Mouse (Mus musculus) kidney, embryonic 15.5 days (tissue): Measurements from ENCODE around the gene Nol3. TPM values are rescaled to one million over a fixed set of nuclear protein-coding genes. Genes with fewer than 3 reads are reported as not detected.
"Not testable (repeated sequence)": the region's sequence is repeated elsewhere in the genome, so short reads cannot be mapped to it uniquely, and the experiment has no call there.

Experiments used
- ATAC-seq: fragments of 200-750 bp; cut with Nextera tagmentation; replicated peaks from 2 replicates; pipeline ENCODE4 v1.8.0; 2017; ENCODE audit warnings: moderate TSS enrichment; ENCODE audit not compliant: low FRiP score
- H3K27ac ChIP-seq: fragments of 300-500 bp; sonication (generic); 2 replicates; pipeline ENCODE4 v1.5.1; 2015; ENCODE audit warnings: mild to moderate bottlenecking, inconsistent platforms
- H3K27me3 ChIP-seq: fragments of 300-500 bp; sonication (generic); 2 replicates; pipeline ENCODE4 v1.6.1; 2015; ENCODE audit warnings: inconsistent platforms
- H3K36me3 ChIP-seq: fragments of 300-500 bp; sonication (generic); 2 replicates; pipeline ENCODE4 v1.6.1; 2015; ENCODE audit warnings: inconsistent platforms
- H3K4me1 ChIP-seq: fragments of 300-500 bp; sonication (generic); 2 replicates; pipeline ENCODE4 v1.6.1; 2015; ENCODE audit warnings: inconsistent platforms
- H3K4me2 ChIP-seq: fragments of 300-500 bp; sonication (generic); 2 replicates; pipeline ENCODE4 v1.6.1; 2015; ENCODE audit warnings: moderate library complexity, mild to moderate bottlenecking, inconsistent platforms
- H3K4me3 ChIP-seq: fragments of 300-500 bp; sonication (generic); replicated peaks from 2 replicates; pipeline ENCODE4 v1.5.1; 2015; ENCODE audit warnings: mild to moderate bottlenecking, inconsistent platforms
- H3K9ac ChIP-seq: fragments of 300-500 bp; sonication (generic); 2 replicates; pipeline ENCODE4 v1.6.1; 2015; ENCODE audit warnings: mild to moderate bottlenecking, inconsistent platforms
- H3K9me3 ChIP-seq: fragments of 300-500 bp; sonication (generic); replicated peaks from 2 replicates; pipeline ENCODE4 v1.6.1; 2016; ENCODE audit warnings: inconsistent platforms
- WGBS: fragments of 180-500 bp; shearing (Covaris S2); methylation state at CpG from one replicate; pipeline ENCODE4 v1.1.7; 2015; ENCODE audit warnings: mixed read lengths; 5-methylcytosine and 5-hydroxymethylcytosine counted together
- polyA plus RNA-seq: library from polyadenylated mRNA; unstranded; fragments of >200 nt; fragmentation: Nextera tagmentation; extraction: Ambion mirVana; gene quantifications from 2 replicates; pipeline ENCODE4 v1.2.1, GENCODE M21; 2015

Gene Nol3
- 0.84 and 1.1 TPM in 2 replicates for polyA plus RNA-seq

DNA sequence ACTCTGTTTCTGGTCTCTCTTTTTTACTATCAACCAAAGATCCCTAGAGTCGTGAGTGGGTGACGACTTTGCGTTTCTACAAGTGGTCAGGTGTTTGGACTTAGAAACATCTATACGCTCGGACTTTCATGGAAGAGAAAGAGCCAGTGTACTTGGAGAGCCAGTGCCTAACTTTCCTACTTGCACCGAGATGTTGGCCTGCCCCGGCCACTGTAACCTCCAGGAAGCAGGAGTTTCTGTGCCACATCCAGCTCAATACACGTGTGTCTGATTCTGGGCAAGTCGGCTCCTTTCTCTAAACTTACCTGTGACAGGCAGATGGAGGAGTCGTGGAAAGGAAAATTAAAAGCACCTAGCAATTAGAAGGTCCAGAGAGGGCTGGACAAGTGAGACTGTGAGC, at the start of gene Nol3:
Gene Nol3 (plus strand): TSS at position 301 of the 400 bp plus-strand sequence.
- Histone ChIP-seq H3K4me1 (peaks cover 29% of the 10 kb centered on the region), H3K36me3 (0 out of 2 replicates have a peak, but pooled peaks cover 3% of the 10 kb centered on the region), H3K9me3 (no peaks in the 10 kb centered on the region), H3K27ac (no peak within 1 kb of the TSS), H3K4me3 (peak within 1 kb of the TSS; percentile 42), H3K9ac (no peak within 1 kb of the TSS), H3K27me3 (peaks cover 99% of the 10 kb centered on the region), H3K4me2 (peak within 1 kb of the TSS; percentile 71)
- WGBS: 2% methylated on average over 10 of the region's 10 CpGs
- no peak for ATAC-seq

DNA sequence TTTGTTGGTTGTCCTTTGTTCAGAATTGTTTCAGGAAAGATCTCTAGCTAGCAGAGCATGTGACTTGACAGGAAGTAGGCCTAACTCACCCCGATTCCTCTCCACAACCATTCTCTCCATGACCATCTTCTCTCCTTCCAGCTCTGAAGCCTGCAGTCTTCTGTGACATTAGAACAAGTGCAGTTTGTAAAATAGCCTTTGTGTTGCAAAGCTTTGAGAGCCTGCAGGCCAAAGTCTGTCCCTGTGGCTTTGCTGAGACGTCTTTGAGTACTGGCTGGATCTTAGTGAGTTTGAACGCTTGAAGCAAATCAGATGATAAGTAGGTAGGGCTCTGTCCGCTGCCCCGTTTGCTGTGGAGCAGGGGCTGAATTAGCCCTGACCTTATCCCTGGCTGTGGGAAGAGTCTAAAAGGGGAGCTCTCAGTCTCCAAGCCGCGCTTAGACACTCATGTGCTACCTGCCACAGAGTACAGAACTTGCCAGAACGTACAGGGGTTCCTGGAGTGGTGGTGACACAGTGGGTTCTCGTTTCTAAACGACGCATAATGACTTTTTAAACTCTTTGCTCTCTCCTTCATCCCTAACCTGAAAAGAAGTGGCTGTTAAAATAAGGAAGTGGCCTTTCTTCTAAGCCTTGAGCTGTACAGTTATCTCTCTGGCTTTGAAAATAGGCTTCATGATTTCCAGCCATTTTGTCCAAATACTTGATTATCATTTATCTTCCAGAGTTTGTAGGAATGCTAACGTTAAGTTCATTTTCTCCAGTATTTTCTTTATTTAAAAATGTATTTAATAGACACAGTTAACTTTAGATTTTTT, 44.2 kb upstream of the Nol3 start:
- Histone ChIP-seq H3K9me3 (no peaks in the 10 kb centered on the region), H3K9ac (no peak overlapping the region), H3K27me3 (no peaks in the 10 kb centered on the region), H3K36me3 (peaks cover 32% of the 10 kb centered on the region), H3K27ac (no peak overlapping the region), H3K4me1 (no peaks in the 10 kb centered on the region), H3K4me3 (no peak overlapping the region), H3K4me2 (no peak overlapping the region)
- 85% methylated on average over 12 of the region's 12 CpGs for WGBS
- no peak for ATAC-seq

GRCm38 (mm10) chr8:105232321-105232693, 43.6 kb upstream of the Nol3 start:
- ATAC-seq, H3K27ac ChIP-seq, H3K4me2 ChIP-seq, H3K9me3 ChIP-seq, H3K9ac ChIP-seq, H3K27me3 ChIP-seq, H3K4me1 ChIP-seq, H3K4me3 ChIP-seq: not testable (repeated sequence)
- WGBS: 90% methylated on average over 4 of the region's 4 CpGs
- H3K36me3 ChIP-seq: peaks cover 33% of the 10 kb centered on the region

DNA sequence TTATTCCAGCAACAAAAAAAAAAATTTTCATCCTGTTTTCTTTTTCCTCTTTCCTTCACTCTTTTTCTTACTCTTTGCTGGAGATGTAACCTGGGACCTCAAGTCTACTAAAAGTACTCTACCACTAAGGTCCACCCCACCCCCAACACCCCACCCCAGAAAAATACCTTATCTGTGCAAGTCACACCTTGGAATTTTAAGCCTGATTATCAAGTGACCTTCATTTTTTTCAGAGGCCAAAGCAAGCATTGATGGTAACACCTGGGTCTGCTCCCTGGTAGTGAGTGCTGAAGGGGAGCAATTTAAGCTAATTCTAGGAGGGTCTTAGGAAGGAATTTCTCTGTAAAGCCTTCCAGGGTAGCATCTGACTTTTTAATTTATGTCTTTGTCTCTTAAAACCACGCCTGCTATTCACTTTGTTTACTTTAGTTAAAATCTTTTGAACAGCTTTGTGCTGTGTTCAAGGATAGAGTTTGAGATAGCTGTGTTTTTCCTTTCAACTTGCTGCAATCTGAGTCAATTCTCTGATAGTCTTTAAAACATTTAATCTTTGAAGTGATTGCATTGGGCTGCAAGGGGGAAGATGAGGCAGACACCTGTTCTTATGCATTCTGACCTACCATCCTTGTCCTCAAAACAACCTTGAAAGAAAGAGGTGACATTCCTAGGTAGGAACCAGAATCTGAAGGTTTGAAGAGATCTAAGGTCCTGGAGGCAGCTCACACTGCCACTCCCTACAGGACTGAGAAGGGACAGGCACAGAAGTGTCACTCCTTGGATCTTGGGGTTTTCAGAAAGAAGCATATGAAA, 42.6 kb upstream of the Nol3 start:
- Histone ChIP-seq H3K9ac (no peak overlapping the region), H3K4me3 (no peak overlapping the region), H3K36me3 (peaks cover 39% of the 10 kb centered on the region), H3K9me3 (no peaks in the 10 kb centered on the region), H3K4me1 (no peaks in the 10 kb centered on the region), H3K4me2 (no peak overlapping the region), H3K27ac (no peak overlapping the region), H3K27me3 (no peaks in the 10 kb centered on the region)
- 57% methylated on average over 1 of the region's 1 CpGs for WGBS
- ATAC-seq: no peak

- Histone ChIP-seq H3K4me3 (no peak overlapping the region), H3K27me3 (no peaks in the 10 kb centered on the region), H3K4me1 (no peaks in the 10 kb centered on the region), H3K36me3 (peaks cover 58% of the 10 kb centered on the region), H3K9ac (no peak overlapping the region), H3K27ac (no peak overlapping the region), H3K9me3 (no peaks in the 10 kb centered on the region), H3K4me2 (no peak overlapping the region)
- WGBS: 82% methylated on average over 1 of the region's 1 CpGs
- no peak for ATAC-seq
Measured at GRCm38 (mm10) chr8:105235206-105235605, 40.7 kb upstream of the Nol3 start.

- Histone ChIP-seq H3K36me3 (peaks cover 76% of the 10 kb centered on the region), H3K4me1 (no peaks in the 10 kb centered on the region), H3K4me2 (no peak overlapping the region), H3K9me3 (no peaks in the 10 kb centered on the region), H3K27me3 (no peaks in the 10 kb centered on the region), H3K9ac (no peak overlapping the region), H3K4me3 (no peak overlapping the region), H3K27ac (no peak overlapping the region)
- WGBS: 83% methylated on average over 14 of the region's 14 CpGs
- no peak for ATAC-seq
Measured at GRCm38 (mm10) chr8:105237442-105238142, 38.3 kb upstream of the Nol3 start.

- H3K27ac ChIP-seq: no peak overlapping the region
- no peak overlapping the region for H3K9ac ChIP-seq
- H3K27me3 ChIP-seq: no peaks in the 10 kb centered on the region
- no peak overlapping the region for H3K4me3 ChIP-seq
- no peaks in the 10 kb centered on the region for H3K4me1 ChIP-seq
- no peak overlapping the region for H3K4me2 ChIP-seq
- WGBS: 95% methylated on average over 7 of the region's 7 CpGs
- H3K9me3 ChIP-seq: no peaks in the 10 kb centered on the region
- H3K36me3 ChIP-seq: peaks cover 63% of the 10 kb centered on the region
- no peak for ATAC-seq
Measured at GRCm38 (mm10) chr8:105241016-105241415, 34.9 kb upstream of the Nol3 start.

- no peak for ATAC-seq
- Histone ChIP-seq H3K9ac (no peak overlapping the region), H3K9me3 (no peaks in the 10 kb centered on the region), H3K27me3 (peaks cover 22% of the 10 kb centered on the region), H3K4me2 (no peak overlapping the region), H3K4me3 (no peak overlapping the region), H3K4me1 (peaks cover 23% of the 10 kb centered on the region), H3K27ac (no peak overlapping the region), H3K36me3 (peaks cover 61% of the 10 kb centered on the region)
- WGBS: 94% methylated on average over 6 of the region's 6 CpGs
Measured at GRCm38 (mm10) chr8:105251954-105252353, 24.0 kb upstream of the Nol3 start.

GRCm38 (mm10) chr8:105252680-105253537, 23.0 kb upstream of the Nol3 start:
- no peaks in the 10 kb centered on the region for H3K9me3 ChIP-seq
- WGBS: 90% methylated on average over 10 of the region's 10 CpGs
- H3K4me1 ChIP-seq: peaks cover 23% of the 10 kb centered on the region
- H3K27me3 ChIP-seq: peaks cover 29% of the 10 kb centered on the region
- H3K36me3 ChIP-seq: peaks cover 52% of the 10 kb centered on the region
- no peak overlapping the region for H3K4me2 ChIP-seq
- peak overlapping the region; percentile 71; the same call in 1 of the 2 replicates for H3K4me3 ChIP-seq
- H3K9ac ChIP-seq: no peak overlapping the region
- no peak for ATAC-seq
- H3K27ac ChIP-seq: no peak overlapping the region

DNA sequence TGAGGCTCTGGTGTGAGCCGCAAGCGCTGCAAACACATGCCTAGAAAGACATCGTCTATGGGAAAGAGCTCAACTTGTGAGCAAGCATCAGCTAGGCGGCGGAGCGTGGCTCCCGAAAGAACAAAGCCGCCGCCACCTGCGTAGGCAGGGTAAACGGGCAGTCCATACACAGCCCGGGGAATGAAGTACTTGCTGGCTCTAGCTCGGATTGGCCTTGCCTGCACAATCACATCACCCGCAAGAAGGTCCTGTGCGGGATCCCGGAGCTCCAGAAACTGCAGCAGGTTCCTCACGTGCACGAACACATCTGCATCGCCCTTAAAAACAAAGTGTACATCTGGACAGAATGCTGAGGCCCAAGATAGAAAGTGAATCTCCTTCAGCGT, 22.2 kb upstream of the Nol3 start:
- peak overlapping the region; percentile 100 for H3K4me2 ChIP-seq
- H3K4me3 ChIP-seq: peak overlapping the region; percentile 71
- no peaks in the 10 kb centered on the region for H3K9me3 ChIP-seq
- H3K9ac ChIP-seq: no peak overlapping the region
- WGBS: 35% methylated on average over 20 of the region's 20 CpGs
- ATAC-seq: peak; percentile 13; the same call in 1 of the 2 replicates
- H3K36me3 ChIP-seq: peaks cover 43% of the 10 kb centered on the region
- peaks cover 37% of the 10 kb centered on the region for H3K27me3 ChIP-seq
- peaks cover 27% of the 10 kb centered on the region for H3K4me1 ChIP-seq
- no peak overlapping the region for H3K27ac ChIP-seq
